ENCODE assay signal across 8 mouse cellular contexts in the genomic region with DNA sequence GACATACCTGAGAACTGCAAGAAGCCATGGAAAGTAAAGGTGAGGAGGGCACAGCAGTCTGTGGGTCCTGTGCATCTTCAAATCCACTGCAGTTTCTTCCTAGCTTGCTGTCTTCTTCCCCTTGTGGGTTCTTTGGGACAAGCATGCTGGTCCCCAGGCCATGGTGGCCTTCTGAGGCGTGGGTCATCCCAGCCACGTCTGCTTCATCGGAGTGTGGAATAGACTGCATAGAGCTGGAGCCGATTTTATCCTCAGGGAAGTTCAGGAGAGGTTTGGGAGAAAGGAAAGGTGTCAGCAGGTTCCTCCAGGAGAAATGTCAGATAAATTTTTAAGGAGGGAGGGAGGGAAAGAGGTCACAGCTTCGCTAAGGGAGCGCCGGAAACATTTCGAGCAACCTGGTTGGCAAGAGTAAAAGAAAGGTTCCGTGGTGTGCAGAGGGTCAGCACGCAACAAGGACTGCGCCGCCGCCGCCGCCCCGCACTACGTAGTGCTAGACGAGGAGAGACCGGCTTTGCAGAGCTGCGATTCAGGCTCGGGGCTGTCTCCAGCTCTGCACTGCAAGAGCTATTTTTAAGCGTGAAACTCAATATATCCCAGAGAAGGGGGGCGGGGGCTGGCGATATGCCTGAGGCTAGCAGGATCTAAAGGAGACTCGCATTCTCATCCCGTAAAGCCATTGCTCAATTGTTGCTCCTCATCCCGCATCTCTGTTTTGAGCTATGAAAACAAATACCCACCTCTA. TPM values are rescaled to one million over a fixed set of nuclear protein-coding genes. Genes with fewer than 3 reads are reported as not detected.
DNase-seq lines count a peak whose midpoint lies in the region; ATAC-seq and TF ChIP-seq lines count a peak whose summit lies in the region.

Gene Pla2g4e, minus strand, starts transcription at position 657 of the 742 bp plus-strand sequence.

- ATAC-seq in intestine, embryonic 14.5 days (replicated peaks; ENCODE audit: low FRiP score, low TSS enrichment, low read depth): 0 out of 2 replicates have a peak, but pooled peaks have one; percentile 60
- peak; percentile 52; the same call in 1 of the 2 replicates for ATAC-seq in megakaryocyte-erythroid progenitor cell, adult 5-6 weeks (replicated peaks; ENCODE audit: low FRiP score, low TSS enrichment, poor library complexity, severe bottlenecking)
- ATAC-seq in stomach, embryonic 16.5 days (ENCODE audit: insufficient read depth, low FRiP score): peak; percentile 77; the same call in 1 of the 2 replicates

- H3K9ac ChIP-seq in intestine, embryonic 14.5 days (ENCODE audit: low read length): peak within 1 kb of the TSS; percentile 11; the same call in 1 of the 2 replicates
- H3K9ac ChIP-seq in stomach, embryonic 16.5 days (ENCODE audit: low read length): peak within 1 kb of the TSS; percentile 43

- no peak for TF ChIP-seq CTCF in gastrocnemius, adult 2 months (IDR thresholded peaks at IDR 0.05)

- H3K27me3 ChIP-seq in intestine, embryonic 14.5 days (replicated peaks; ENCODE audit: control insufficient read depth, insufficient read depth, low read length): peaks cover 14% of the 10 kb centered on the region
- H3K27me3 ChIP-seq in stomach, embryonic 16.5 days (ENCODE audit: control insufficient read depth, insufficient read depth, low read length): no peaks in the 10 kb centered on the region; the same call in 1 of the 2 replicates

- no peaks in the 10 kb centered on the region for H3K36me3 ChIP-seq in intestine, embryonic 14.5 days (ENCODE audit: control insufficient read depth, insufficient read depth, low read length)
- H3K36me3 ChIP-seq in stomach, embryonic 16.5 days (ENCODE audit: control insufficient read depth, insufficient read depth, low read length): no peaks in the 10 kb centered on the region

- no peaks in the 10 kb centered on the region for H3K9me3 ChIP-seq in intestine, embryonic 14.5 days (ENCODE audit: control insufficient read depth, low read length)
- no peaks in the 10 kb centered on the region for H3K9me3 ChIP-seq in stomach, embryonic 16.5 days (replicated peaks; ENCODE audit: control insufficient read depth, low read length)

- intact Hi-C loops in gastrocnemius, adult 2 months (cut with DNase I): loop anchor here (2.0 kb wide), 1 partner anchor 40 kb away; no protein-coding TSS in a partner anchor

- peak within 1 kb of the TSS; percentile 77 for H3K4me3 ChIP-seq in gastrocnemius, adult 2 months
- H3K4me3 ChIP-seq in intestine, embryonic 14.5 days (ENCODE audit: low read depth, low read length): peak within 1 kb of the TSS; percentile 37
- H3K4me3 ChIP-seq in stomach, embryonic 16.5 days (replicated peaks; ENCODE audit: low read length): peak within 1 kb of the TSS; percentile 43

- DNase-seq in kidney, postnatal 10 days: peak; percentile 23
- DNase-seq in kidney, adult 8-10 months: no peak
- peak; percentile 65 to 77 for DNase-seq in cerebellum, postnatal 25 days
- peak; percentile 86 for DNase-seq in gastrocnemius, adult 2 months
- DNase-seq in intestine, embryonic 14.5 days (ENCODE audit: low spot score): peak; percentile 69
- DNase-seq in thymus, postnatal 14 days: no peak

- H3K4me2 ChIP-seq in intestine, embryonic 14.5 days (ENCODE audit: low read length): peak within 1 kb of the TSS; percentile 73
- H3K4me2 ChIP-seq in stomach, embryonic 16.5 days (ENCODE audit: low read depth, low read length): peak within 1 kb of the TSS; percentile 83

- H3K27ac ChIP-seq in gastrocnemius, adult 2 months: peak within 1 kb of the TSS; percentile 91
- no peak within 1 kb of the TSS for H3K27ac ChIP-seq in intestine, embryonic 14.5 days (ENCODE audit: low read depth)
- no peak within 1 kb of the TSS for H3K27ac ChIP-seq in stomach, embryonic 16.5 days (ENCODE audit: low read length)

- no peaks in the 10 kb centered on the region; the same call in 1 of the 2 replicates for H3K4me1 ChIP-seq in intestine, embryonic 14.5 days (replicated peaks; ENCODE audit: control insufficient read depth, insufficient read depth, low read length)
- 0 out of 2 replicates have a peak, but pooled peaks cover 4% of the 10 kb centered on the region for H3K4me1 ChIP-seq in stomach, embryonic 16.5 days (ENCODE audit: control insufficient read depth, insufficient read depth, low read length)

- 4% methylated on average over 27 of the region's 27 CpGs for WGBS in intestine, embryonic 14.5 days
- 5% methylated on average over 27 of the region's 27 CpGs for WGBS in stomach, embryonic 16.5 days

RNA-seq across cellular contexts. Expression of gene Pla2g4e, which starts in this region (rescaled TPM):
- 10 to 100 TPM; 27.8 to 31.8 TPM for total RNA-seq in gastrocnemius, adult 2 months (2021)
- 0.05 and 0.07 TPM in 2 replicates for polyA plus RNA-seq in intestine, embryonic 14.5 days (2014; fragmentation: Nextera tagmentation; extraction: Ambion mirVana)
- total RNA-seq in megakaryocyte-erythroid progenitor cell, adult 5-6 weeks (2014; fragmentation: Nextera tagmentation): not detected in 2 replicates
- total RNA-seq in megakaryocyte-erythroid progenitor cell, adult 5-6 weeks (2017): not detected in 2 replicates
- 4.5 and 6.7 TPM in 2 replicates for polyA plus RNA-seq in stomach, embryonic 16.5 days (2015; fragmentation: Nextera tagmentation; extraction: Ambion mirVana)

Comparison
In these comparisons a context has a peak if more than half of its experiments do, and no peak if none do; other contexts are left out.
1. RNA of gene Pla2g4e (total RNA-seq): 27.8 to 31.8 TPM in gastrocnemius, adult 2 months; not detected in megakaryocyte-erythroid progenitor cell, adult 5-6 weeks; every median in the first group is over 10 times any median in the second.
2. DNase-seq: peak in kidney, postnatal 10 days (single experiment), cerebellum, postnatal 25 days (2 of 2) and gastrocnemius, adult 2 months (single experiment); none in kidney, adult 8-10 months (0 of 2) and thymus, postnatal 14 days (single experiment).
3. Peak in DNase-seq, ATAC-seq, H3K4me3 ChIP-seq, H3K9ac ChIP-seq and H3K4me2 ChIP-seq in intestine, embryonic 14.5 days; RNA of the gene not detected or under 1 TPM.
4. Peak in ATAC-seq in megakaryocyte-erythroid progenitor cell, adult 5-6 weeks; RNA of the gene not detected or under 1 TPM.
5. Peak in every context shown above with its lines, with median percentiles within 50 percentile points of each other: H3K4me3 ChIP-seq and ATAC-seq.